Mouse (Mus musculus) layer of hippocampus, adult 11-12 months (tissue): Measurements from ENCODE around the gene Wars2.

ENCODE experiments used
- DNase-seq: peaks from one replicate; pipeline ENCODE4 v3.0.0; 2022; ENCODE audit warnings: low spot score

Wars2 gene

GRCm38 (mm10) chr3:99140940-99141854 is at the start of gene Wars2:
Gene Wars2 (plus strand): TSS chr3:99141068.
- DNase-seq = peak; percentile 96

GRCm38 (mm10) chr3:99096816-99097215 is 44.1 kb upstream of the Wars2 start:
- DNase-seq = no peak

- no peak for DNase-seq
These were observed 30.3 kb upstream of the Wars2 start for GRCm38 (mm10) chr3:99110353-99111213.

- DNase-seq = no peak
These were observed 29.7 kb upstream of the Wars2 start for GRCm38 (mm10) chr3:99111214-99111608.

- DNase-seq = no peak
These were observed 27.5 kb upstream of the Wars2 start for GRCm38 (mm10) chr3:99113266-99113837.

GRCm38 (mm10) chr3:99120942-99121341 is 19.9 kb upstream of the Wars2 start:
- no peak for DNase-seq

- DNase-seq = peak; percentile 7
These were observed 10.3 kb upstream of the Wars2 start for GRCm38 (mm10) chr3:99130521-99130920.

GRCm38 (mm10) chr3:99131973-99132372 is 8.9 kb upstream of the Wars2 start:
- DNase-seq = peak; percentile 60

- no peak for DNase-seq
These were observed 7.0 kb upstream of the Wars2 start for GRCm38 (mm10) chr3:99133913-99134312.

- DNase-seq = no peak
These were observed 7.0 kb downstream of the Wars2 start for GRCm38 (mm10) chr3:99147886-99148285.

GRCm38 (mm10) chr3:99149035-99149434 is 8.2 kb downstream of the Wars2 start:
- no peak for DNase-seq

- no peak for DNase-seq
These were observed 15.4 kb downstream of the Wars2 start for GRCm38 (mm10) chr3:99156286-99156685.

GRCm38 (mm10) chr3:99156987-99157386 is 16.1 kb downstream of the Wars2 start:
- DNase-seq = no peak

GRCm38 (mm10) chr3:99157451-99158015 is 16.7 kb downstream of the Wars2 start:
- no peak for DNase-seq

GRCm38 (mm10) chr3:99160016-99160415 is 19.1 kb downstream of the Wars2 start:
- no peak for DNase-seq

- DNase-seq = no peak
These were observed 21.3 kb downstream of the Wars2 start for GRCm38 (mm10) chr3:99162191-99162590.

- DNase-seq = no peak
These were observed 26.9 kb downstream of the Wars2 start for GRCm38 (mm10) chr3:99167734-99168133.

GRCm38 (mm10) chr3:99173178-99173577 is 32.3 kb downstream of the Wars2 start:
- no peak for DNase-seq

GRCm38 (mm10) chr3:99174658-99175304 is 33.9 kb downstream of the Wars2 start:
- DNase-seq = no peak

GRCm38 (mm10) chr3:99183355-99184016 is 42.6 kb downstream of the Wars2 start:
- no peak for DNase-seq

- no peak for DNase-seq
These were observed 43.5 kb downstream of the Wars2 start for GRCm38 (mm10) chr3:99184373-99184772.
